Mouse (Mus musculus) G1E (cell line): Measurements from ENCODE around the gene Poldip2. TPM values are rescaled to one million over a fixed set of nuclear protein-coding genes. Genes with fewer than 3 reads are reported as not detected.
A peak's percentile ranks its signal among the peaks of the same experiment; 100 is the strongest.

Source experiments
- ATAC-seq: 2 replicates; pipeline ENCODE4 v1.8.0; 2016; ENCODE audit warnings: mild to moderate bottlenecking; ENCODE audit not compliant: insufficient number of reproducible peaks, poor library complexity, low FRiP score, severe bottlenecking; ENCODE audit errors: extremely low read depth
- DNase-seq: peaks from one replicate; pipeline ENCODE4 v3.0.0; 2012; ENCODE audit warnings: low spot score
- H3K27me3 ChIP-seq: 2 replicates; pipeline ENCODE4 v1.6.1; 2012; ENCODE audit warnings: mild to moderate bottlenecking, low read length, inconsistent platforms; ENCODE audit not compliant: insufficient read depth
- H3K36me3 ChIP-seq: replicated peaks from 2 replicates; pipeline ENCODE3; 2012; ENCODE audit warnings: mild to moderate bottlenecking, inconsistent platforms
- H3K4me1 ChIP-seq: 2 replicates; pipeline ENCODE4 v1.6.1; 2012; ENCODE audit warnings: low read depth, low read length, inconsistent platforms, mixed read lengths; ENCODE audit not compliant: insufficient read depth
- H3K4me3 ChIP-seq: 2 replicates; pipeline ENCODE4 v1.5.1; 2012; ENCODE audit warnings: low read depth, mild to moderate bottlenecking, inconsistent platforms, low read length, moderate library complexity, mixed read lengths
- H3K9me3 ChIP-seq: replicated peaks from 2 replicates; pipeline ENCODE4 v1.6.1; 2012; ENCODE audit warnings: inconsistent platforms
- CTCF ChIP-seq: IDR thresholded peaks from 2 replicates; pipeline ENCODE4 v1.5.1; 2012; ENCODE audit warnings: low read depth, low read length, inconsistent platforms, mixed read lengths
- GATA1 ChIP-seq: IDR thresholded peaks from 2 replicates; pipeline ENCODE4 v1.6.1; 2012; ENCODE audit warnings: borderline replicate concordance, low read length, inconsistent platforms, mixed read lengths
- GATA2 ChIP-seq: IDR thresholded peaks from 2 replicates; pipeline ENCODE4 v1.6.1; 2012; ENCODE audit warnings: low read depth, low read length, inconsistent platforms, borderline replicate concordance
- POLR2AphosphoS5 ChIP-seq: IDR thresholded peaks from 2 replicates; pipeline ENCODE4 v1.6.1; 2012; ENCODE audit warnings: low read depth, low read length, inconsistent platforms; ENCODE audit not compliant: insufficient replicate concordance
- TAL1 ChIP-seq: conservative IDR thresholded peaks from 2 replicates; pipeline ENCODE4 v1.6.1; 2012; ENCODE audit warnings: low read depth, low read length, inconsistent platforms, mixed read lengths
- polyA plus RNA-seq: library from polyadenylated mRNA; stranded (reverse); fragments of >175 nt; gene quantifications from 2 replicates; pipeline ENCODE4 v1.2.3, GENCODE M21; 2012
- total RNA-seq, 2 experiments: library from RNA; stranded (forward) in 1 of 2; stranded (reverse) in 1 of 2; fragments of 200-1000 nt in 1 of 2; fragments of >200 nt in 1 of 2; fragmentation: Nextera tagmentation in 1 of 2; gene quantifications; 2 replicates each; pipeline ENCODE4 v1.2.3; 2014 to 2017

Gene Poldip2
- total and polyA plus RNA-seq, 3 experiments, result 62.0 to 72.5 (median 66.1) TPM

DNA sequence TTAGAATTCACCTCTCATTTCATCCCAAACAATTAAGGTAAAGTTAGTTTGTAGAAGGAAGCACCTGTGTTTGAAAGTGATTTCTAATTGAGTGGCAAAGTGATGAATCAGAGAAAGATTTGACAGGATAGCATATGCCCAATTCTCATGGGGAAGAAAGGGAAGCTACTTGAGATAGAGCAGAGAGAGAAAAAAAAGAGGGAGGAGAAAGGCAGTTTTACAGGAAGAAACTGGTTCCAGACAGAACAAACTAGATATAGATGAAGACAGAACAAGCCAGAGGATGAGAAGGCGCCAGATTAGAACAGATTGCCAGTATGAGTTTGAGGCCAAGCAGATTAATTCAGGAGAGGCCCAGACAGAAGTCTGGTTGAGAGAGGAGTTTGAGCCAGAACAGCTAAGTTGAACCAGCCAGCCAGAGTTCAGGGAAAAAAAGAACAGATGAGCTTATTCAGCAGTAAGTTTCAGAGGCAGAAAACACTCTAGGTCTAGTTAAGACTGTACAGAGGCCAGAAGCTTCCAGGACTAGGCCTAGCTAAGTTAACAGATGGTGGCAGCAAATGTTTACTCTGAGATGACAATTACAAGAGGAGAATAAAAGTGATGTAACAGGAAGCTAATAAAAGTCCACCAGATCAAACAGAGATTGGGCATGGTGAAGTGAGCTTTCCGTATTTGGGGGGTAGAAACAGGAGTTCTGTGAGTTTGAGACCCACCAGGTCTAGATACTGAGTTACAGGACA lies 35.9 kb downstream of the Poldip2 start:
- Histone ChIP-seq H3K27me3 (no peaks in the 10 kb centered on the region), H3K9me3 (peaks cover 10% of the 10 kb centered on the region; the same call in 1 of the 2 replicates), H3K36me3 (peaks cover 50% of the 10 kb centered on the region), H3K4me1 (peaks cover 56% of the 10 kb centered on the region), H3K4me3 (peak overlapping the region; percentile 49; the same call in 1 of the 2 replicates)
- no peak for TF ChIP-seq GATA2
- no peak for TF ChIP-seq CTCF
- TF ChIP-seq POLR2AphosphoS5, result no peak
- TF ChIP-seq GATA1, result no peak
- no peak for TF ChIP-seq TAL1
- ATAC-seq (no peak), DNase-seq (no peak)

DNA sequence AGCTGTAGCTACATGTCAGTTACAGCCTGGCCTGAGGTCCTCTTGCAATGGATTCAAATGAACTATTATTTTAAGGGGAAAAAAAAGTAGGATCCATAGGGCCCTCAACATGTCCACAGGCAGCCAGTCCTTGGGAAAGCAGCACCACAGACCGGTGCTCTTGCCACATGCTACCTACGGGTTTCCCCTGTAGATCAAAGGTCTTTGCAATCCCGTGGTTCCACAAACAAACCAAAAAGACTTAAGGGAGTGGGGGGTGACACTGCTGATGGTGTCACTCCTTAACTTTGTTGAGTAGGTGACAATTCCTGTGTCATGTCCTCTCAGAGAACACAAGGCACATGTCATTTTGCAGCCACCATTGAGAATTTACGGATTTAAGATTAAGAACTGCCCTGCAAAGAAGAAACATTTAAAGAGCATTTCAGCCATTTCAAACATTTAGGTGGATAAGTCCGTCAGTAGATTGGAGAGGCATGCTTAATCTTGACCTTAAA lies 37.5 kb downstream of the Poldip2 start:
- Histone ChIP-seq H3K9me3 (peaks cover 16% of the 10 kb centered on the region), H3K4me1 (peaks cover 50% of the 10 kb centered on the region), H3K36me3 (peaks cover 35% of the 10 kb centered on the region), H3K27me3 (no peaks in the 10 kb centered on the region), H3K4me3 (peak overlapping the region; percentile 81)
- no peak for TF ChIP-seq TAL1
- no peak for TF ChIP-seq GATA1
- DNase-seq, result no peak
- ATAC-seq, result no peak

DNA sequence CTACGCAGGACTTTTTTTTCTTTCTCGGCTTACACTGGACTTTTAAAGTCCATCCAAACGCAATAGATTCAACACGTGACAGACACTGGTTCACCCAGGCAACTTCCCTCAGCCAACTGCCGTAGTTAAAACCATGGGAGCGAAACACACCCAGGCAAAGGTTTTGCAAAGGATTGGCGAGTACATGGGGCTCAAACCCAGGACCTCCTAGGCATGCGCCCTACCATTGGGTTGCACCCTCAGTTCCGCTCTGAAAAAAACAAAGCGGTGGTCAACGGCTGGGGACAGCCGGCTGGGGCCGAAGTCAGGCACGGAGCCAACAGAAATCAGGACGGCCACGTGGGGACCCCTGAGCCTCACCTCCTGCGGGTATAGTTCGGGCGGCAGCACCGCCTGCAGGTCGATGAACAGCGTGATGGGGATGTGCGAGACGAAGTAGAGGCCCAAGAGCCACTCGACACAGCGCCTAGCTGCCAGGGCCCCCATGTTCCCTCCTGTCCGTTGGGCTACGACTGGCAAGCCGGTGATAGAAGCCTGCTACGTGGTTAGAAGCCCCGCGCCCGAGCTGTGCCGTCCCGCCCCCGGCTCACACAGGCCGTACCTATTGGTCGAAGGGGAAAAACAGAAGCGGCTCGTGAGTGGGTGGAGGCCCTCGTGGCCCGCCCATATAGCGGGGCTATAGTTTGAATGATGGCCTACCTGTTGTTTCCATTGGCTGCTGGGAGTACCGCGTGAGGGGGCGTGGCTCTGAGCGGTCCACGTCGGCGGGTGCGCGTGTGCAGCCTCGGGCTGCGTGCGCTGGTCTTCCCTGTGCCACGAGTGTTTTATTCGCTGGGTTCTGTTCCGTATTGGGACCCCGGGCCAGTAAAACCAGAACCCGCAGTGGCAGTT lies 38.4 kb downstream of the Poldip2 start, which contains the start of gene Tmem97:
Tmem97 (minus strand) TSS at position 610 of the 891 bp plus-strand sequence.
- H3K27me3 ChIP-seq, result no peaks in the 10 kb centered on the region
- H3K36me3 ChIP-seq, result peaks cover 26% of the 10 kb centered on the region
- peaks cover 42% of the 10 kb centered on the region for H3K4me1 ChIP-seq
- peak within 1 kb of the TSS; percentile 81 for H3K4me3 ChIP-seq
- TF ChIP-seq GATA1 (no peak), CTCF (no peak), TAL1 (no peak), POLR2AphosphoS5 (no peak), GATA2 (no peak)
- DNase-seq (peak; percentile 96), ATAC-seq (peak; percentile 99)
- H3K9me3 ChIP-seq, result peaks cover 16% of the 10 kb centered on the region

DNA sequence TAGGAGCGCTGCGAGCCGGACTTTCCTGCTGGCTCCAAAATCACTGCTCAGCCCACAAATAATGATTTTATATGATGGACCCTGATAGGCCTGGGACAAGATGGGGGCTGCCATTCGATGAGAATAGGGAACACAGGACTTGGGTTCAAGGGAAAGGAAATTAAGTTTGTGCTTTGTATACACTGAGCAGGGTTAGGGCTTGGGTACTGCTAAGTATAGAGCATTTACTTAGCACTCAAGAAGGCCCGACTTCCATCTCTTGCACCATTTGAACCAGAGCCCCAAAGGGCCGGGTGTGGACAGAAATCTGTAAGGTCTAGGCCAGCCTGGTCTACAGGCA lies 39.0 kb downstream of the Poldip2 start:
- H3K4me3 ChIP-seq, result peak overlapping the region; percentile 81
- peaks cover 21% of the 10 kb centered on the region for H3K36me3 ChIP-seq
- no peak for ATAC-seq
- TF ChIP-seq GATA2 (no peak), CTCF (no peak), GATA1 (no peak), TAL1 (no peak), POLR2AphosphoS5 (no peak)
- peaks cover 16% of the 10 kb centered on the region for H3K9me3 ChIP-seq
- H3K4me1 ChIP-seq, result peaks cover 43% of the 10 kb centered on the region
- no peaks in the 10 kb centered on the region for H3K27me3 ChIP-seq
- DNase-seq, result no peak

DNA sequence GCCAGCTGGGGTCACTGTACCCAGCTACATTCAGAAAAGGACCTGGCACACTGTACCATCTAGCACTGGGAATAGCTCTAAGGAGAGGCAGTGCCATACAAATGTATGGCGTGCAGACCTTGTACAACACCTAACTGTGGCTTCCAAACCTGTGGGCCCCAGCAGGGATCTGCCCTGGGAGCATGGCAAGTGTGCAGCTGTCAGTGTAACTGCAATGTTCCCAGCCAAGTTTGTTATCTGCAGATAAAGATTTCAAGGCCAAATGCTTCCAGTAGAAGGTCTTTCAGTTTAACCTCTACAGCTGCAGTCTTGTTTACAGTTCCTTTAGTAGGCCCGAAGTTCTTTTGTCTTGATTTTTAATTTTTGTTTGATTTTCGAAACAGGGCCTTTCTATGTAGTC lies 43.6 kb downstream of the Poldip2 start:
- DNase-seq (no peak), ATAC-seq (no peak)
- no peaks in the 10 kb centered on the region for H3K27me3 ChIP-seq
- no peaks in the 10 kb centered on the region for H3K36me3 ChIP-seq
- TF ChIP-seq TAL1, result no peak
- no peak for TF ChIP-seq POLR2AphosphoS5
- TF ChIP-seq GATA1, result no peak
- H3K4me3 ChIP-seq, result no peak overlapping the region
- peaks cover 16% of the 10 kb centered on the region for H3K9me3 ChIP-seq
- peaks cover 26% of the 10 kb centered on the region for H3K4me1 ChIP-seq

DNA sequence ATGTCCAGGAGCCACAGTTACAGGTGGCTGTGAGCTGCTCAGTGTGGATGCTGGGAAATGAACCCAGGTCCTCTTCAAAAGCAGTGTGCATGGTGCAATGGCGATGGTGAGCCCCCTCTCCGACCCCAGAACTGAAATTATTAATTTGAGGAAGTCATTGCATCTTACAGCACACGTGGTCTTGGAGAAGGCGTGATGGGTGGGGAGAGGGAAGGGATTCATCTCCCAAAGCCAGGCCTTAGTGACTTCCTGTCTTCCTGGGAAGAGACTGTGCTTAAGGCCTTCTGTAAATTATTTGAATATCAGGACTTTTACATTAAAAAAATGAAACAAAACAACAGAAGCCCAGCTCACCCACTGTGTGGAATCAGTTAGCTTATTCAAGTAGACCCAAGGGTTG lies 44.1 kb downstream of the Poldip2 start:
- TF ChIP-seq CTCF, result no peak
- TF ChIP-seq TAL1, result no peak
- no peak for TF ChIP-seq GATA1
- no peak for TF ChIP-seq GATA2
- TF ChIP-seq POLR2AphosphoS5, result no peak
- peaks cover 22% of the 10 kb centered on the region for H3K4me1 ChIP-seq
- no peak for ATAC-seq
- H3K27me3 ChIP-seq, result no peaks in the 10 kb centered on the region
- H3K4me3 ChIP-seq, result no peak overlapping the region
- no peak for DNase-seq
- no peaks in the 10 kb centered on the region for H3K36me3 ChIP-seq
- H3K9me3 ChIP-seq, result peaks cover 16% of the 10 kb centered on the region
